Mouse (Mus musculus) Muller cell, postnatal 12 days (primary cell): Measurements from ENCODE around the gene Heg1.
A peak's percentile ranks its signal among the peaks of the same experiment; 100 is the strongest.

ENCODE experiments used
- DNase-seq: peaks from one replicate; pipeline ENCODE4 v3.0.0-alpha.2; 2015; ENCODE audit errors: inconsistent ontology term

Gene Heg1

DNA sequence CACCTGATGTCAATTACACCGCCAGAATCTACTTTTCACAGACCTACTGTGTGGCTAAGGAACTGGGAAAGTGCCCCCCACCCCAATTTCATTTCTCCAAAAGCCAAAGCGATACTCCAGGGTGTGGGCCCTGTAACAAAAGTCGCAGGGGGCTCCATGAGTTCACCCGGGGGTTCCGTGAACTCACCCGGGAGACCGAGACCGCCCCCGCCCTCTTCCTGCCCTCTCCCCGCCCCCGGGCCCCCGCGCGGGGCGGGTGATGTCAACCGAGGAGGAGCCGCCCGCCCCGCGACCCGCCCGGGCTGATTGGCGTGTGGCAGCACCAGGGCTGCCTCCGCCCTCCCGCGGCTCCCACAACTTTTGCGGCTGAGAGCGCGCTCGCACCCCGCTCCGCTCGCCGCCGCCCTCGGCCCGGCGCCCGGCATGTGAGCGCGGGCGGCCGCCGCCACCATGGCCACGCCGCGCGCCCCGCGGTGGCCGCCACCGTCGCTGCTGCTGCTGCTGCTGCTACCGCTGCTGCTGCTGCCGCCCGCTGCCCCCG lies at the start of gene Heg1:
Gene Heg1 (plus strand): TSS at position 209 of the 541 bp plus-strand sequence.
- DNase-seq: peak; percentile 88

GRCm38 (mm10) chr16:33635836-33636595 lies 48.2 kb upstream of the Heg1 start:
- DNase-seq: no peak

- DNase-seq: no peak
These were observed 42.4 kb upstream of the Heg1 start for GRCm38 (mm10) chr16:33641779-33642178.

DNA sequence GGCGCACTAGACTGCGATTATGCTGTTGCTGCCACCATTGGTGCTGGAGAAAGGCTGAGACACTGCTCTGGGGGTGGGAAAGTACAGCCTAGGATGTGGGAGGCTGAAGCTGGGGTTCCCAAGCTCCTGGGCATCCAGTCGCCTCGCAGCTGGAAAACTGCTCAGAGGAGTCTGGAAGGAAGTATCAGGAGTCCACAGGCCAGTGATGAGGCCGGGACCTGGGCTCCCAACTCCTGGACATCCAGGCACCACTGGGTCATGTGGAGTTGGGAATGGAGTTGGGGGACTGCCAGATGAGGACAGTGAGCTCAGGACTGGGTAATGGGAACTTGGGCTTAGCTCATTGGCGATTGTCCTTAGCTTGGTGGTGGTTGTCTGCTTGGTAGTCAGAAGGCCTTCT lies 31.1 kb upstream of the Heg1 start:
- DNase-seq: no peak

GRCm38 (mm10) chr16:33655443-33655842 lies 28.7 kb upstream of the Heg1 start:
- no peak for DNase-seq

- DNase-seq: no peak
These were observed 27.0 kb upstream of the Heg1 start for GRCm38 (mm10) chr16:33657191-33657590.

GRCm38 (mm10) chr16:33658121-33658520 lies 26.0 kb upstream of the Heg1 start:
- DNase-seq: no peak

- no peak for DNase-seq
These were observed 24.6 kb upstream of the Heg1 start for GRCm38 (mm10) chr16:33659521-33659920.

DNA sequence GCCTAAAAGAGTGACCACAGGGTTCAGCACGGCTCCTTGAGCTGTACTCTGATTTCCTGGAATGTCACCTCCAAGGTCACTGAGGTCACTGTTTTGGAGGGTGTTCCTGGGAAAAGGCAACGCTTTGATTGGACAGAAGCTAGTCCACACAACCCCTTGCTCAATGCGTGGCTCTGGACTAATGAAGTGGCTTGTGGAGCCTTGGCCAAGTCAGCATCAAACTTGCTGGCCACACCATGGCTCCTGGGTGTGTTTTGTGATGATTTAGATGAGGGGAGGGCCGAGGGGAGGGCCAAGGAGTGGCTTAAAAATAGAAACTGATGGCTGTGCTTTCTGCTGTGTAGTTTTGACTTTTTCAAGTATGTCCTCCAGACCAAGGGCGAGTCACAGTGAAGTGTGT lies 24.0 kb upstream of the Heg1 start:
- peak; percentile 24 for DNase-seq

- no peak for DNase-seq
These were observed 21.3 kb upstream of the Heg1 start for GRCm38 (mm10) chr16:33662841-33663240.

DNA sequence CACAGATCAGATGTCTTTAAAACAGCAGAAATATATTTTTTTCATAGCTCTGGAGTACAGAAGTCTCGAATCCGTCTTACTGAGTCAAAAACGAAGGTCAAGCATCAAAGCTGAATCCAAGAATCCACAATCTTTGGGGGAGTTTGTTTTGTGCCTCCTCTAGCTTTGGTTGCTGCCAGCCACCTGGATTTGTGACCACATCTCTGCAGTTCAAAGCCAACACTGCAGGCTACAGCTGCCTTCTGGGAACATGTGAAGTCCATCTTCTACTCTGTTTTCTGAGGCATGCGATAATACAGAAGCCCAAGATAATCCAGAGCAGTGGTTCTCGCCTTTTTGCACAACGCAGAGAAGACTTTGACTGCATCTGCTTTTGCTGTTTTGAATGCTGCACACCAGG lies 17.9 kb upstream of the Heg1 start:
- no peak for DNase-seq

DNA sequence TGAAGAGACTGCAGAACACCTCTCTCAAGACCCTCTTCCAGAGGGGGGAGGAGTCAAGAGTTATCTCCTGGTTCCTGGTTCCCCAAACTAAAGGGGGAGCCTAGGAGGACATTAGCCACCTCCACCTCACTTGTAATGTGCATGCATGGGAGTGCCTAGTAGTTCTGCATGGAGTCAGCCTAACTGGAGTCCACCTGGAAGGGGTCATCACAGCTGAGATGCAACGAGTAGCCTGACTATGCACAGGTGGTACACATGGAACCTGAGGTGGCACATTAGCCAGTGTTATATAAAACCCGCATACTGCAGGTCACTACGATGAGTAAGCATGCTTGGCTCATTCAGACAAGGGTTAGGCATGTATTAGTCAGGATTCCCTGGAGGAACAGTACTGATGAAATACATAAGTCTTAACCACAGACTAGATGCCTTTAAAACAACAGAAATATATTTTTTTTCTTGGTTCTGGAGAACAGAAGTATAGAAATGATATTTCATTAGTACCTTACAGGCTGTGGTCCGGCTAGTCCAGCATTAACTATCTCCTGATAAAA lies 17.1 kb upstream of the Heg1 start:
- peak; percentile 49 for DNase-seq

DNA sequence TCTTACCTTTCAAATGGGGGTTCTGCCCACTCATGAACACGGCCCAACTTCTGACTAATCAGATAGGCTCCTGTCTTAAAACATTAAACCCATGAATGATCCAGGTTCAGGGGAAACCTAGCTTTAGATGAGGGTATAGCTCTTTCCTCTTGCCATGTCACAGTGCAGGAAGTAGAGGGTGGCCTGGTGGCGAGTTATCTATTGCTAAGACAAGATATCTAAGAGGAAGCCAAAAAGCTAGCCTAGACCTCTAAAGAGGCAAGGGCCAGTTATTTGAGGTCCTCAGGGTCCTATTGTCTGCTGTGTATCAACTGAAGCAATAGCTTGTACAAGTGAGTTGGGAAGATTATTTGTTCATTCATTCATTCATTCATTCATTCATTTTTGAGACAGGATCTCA lies 15.7 kb upstream of the Heg1 start:
- no peak for DNase-seq

DNA sequence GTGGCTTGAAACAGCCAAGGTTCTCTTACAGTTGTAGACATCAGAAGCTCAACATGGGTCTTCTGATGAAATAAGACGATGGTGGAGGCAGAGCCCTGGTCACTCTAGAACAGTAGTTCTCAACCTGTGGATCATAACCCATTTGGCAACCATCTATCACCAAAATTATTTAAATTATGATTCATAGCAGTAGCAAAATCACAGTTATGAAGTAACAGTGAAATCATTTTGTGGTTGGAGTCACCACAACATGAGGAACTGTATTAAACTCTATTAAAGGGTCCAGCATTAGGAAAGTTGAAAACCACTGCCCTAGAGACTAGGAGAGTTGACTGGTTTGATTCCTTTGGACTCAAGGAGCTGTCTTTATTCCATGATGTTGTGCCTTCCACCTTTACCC lies 15.1 kb upstream of the Heg1 start:
- no peak for DNase-seq

GRCm38 (mm10) chr16:33670340-33670739 lies 13.8 kb upstream of the Heg1 start:
- peak; percentile 50 for DNase-seq

DNA sequence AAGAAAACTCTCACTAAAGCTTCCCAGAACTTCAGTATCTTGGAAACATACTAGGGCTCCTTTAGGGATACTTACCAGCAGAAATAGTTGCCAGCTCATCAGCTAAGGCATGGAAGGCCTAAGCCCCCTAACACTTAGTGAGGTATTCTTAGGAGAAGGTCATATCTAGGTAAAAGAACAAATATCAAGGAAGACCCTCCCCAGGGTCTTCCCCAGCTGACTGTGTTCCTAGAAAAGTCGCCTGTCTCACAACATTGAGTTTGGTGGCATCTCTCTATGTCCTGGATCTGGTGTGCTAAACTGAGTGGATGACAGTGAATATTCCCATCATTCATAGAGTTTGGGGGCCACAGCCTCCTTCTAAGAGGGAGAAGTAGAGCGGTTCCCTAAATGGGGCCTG lies 13.2 kb upstream of the Heg1 start:
- no peak for DNase-seq

DNA sequence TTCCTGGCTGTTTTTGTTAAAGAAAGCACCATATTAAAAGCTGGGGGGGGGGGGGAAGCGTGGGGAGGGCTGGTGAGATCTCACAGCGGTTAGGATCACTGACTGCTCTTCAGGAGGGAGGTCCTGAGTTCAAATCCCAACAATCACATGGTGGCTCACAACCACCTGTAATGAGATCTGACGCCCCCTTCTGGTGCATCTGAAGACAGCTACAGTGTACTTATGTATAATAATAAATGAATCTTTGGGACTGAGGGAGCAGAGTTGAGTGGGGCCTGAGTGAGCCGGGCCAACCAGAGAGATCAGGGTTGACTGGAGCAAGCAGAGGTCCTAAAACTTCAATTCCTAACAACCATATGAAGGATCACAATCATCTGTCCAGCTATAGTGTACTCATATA lies 12.0 kb upstream of the Heg1 start:
- DNase-seq: no peak

DNA sequence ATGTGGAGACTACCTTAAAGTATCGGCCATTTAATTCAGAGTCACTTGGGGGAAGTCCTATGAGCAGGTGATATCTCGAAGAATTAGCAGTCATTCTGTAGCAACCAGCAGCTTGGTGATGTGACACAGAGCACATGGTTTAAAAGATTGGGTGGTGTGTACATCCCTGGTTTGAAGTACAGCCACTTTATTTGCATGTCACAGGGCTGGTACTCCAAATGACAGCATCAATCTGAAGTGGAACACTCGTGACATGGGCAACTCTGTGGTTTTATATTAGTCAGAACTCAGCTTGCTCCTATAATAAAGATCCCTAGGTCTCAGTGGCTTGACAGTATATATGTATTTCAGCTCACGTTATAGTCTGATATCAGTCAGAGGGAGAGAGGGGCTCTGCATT lies 11.5 kb upstream of the Heg1 start:
- no peak for DNase-seq

DNA sequence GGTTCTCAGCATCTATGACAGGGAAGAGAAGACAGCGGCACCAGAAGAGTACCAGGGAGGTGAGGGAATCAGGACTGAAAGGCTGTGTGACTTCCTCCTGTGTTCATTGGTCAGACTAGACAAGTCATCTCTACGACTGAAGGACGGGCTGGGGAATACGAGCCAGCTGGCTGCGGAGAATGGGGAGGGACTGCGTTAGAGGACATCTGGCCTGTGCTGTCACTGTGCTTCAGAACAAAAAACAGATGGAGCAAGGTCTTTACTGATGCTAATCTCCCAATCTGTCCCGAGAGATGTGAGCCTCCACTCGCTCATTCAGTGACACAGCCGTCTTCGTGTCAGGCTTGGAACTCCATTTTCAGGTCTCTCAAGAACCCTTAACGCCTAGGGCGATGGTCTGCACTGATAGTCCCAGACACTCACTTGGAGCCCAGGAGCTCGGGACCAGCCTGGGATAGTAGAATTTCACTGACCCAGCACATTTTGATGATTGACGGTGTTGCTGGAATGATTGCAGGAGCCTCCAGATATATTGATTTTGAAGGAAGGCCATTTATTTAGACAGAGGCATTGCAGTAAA lies 10.6 kb upstream of the Heg1 start:
- DNase-seq: no peak

DNA sequence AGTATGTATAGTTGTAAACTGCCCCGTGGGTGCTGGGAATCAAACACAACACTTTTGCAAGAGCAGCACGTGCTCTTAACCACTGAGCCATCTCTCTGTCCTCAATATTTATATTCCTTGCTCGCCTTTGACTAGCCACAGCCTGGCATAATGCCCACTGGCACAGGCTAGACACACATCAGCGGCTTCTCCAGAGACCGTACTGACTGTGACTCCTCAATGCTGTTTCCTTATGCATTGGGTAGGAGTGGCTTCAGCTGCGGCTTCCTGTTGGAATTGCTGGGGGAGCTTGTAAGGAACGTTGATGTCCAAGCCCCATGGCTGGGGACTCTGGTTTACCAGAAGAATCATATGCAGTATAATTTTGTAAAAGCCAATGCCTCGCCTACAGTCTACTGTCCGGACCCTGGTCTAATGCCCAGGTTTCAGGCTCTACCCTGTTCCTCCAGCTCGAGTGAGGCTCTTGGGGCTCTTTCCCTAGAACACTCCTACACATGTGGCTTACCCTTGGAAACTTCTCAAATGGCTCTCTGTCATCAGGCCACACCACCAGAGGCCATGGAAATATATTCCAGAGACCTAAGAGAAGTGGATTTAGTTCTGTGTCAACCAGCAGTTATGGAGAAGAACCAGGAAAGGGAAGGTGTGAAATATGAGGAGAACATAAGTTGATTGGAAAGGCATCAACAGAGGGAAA lies 8.9 kb upstream of the Heg1 start:
- DNase-seq: no peak

DNA sequence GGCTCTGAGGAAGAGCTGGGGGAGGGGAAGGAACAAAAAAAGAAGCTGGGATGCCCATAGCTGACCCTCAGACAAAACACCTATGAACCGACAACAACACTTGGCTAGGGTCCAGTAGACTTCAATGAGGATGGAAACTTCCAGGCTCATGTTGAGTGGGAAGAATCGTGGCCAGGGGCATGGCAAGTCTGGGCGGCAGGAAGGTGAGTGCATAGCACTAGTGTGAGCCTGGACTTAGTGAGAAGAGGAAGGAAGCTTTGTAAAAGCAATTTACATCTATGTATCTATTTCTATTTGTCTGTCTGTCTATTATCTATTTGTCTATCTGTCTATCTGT lies 8.4 kb upstream of the Heg1 start:
- DNase-seq: no peak
